Mouse (Mus musculus) heart, adult 10 weeks (tissue): ENCODE data around the gene Gm614. TPM values are rescaled to one million over a fixed set of nuclear protein-coding genes. Genes with fewer than 3 reads are reported as not detected.

Experiments used
- polyA plus RNA-seq: library from polyadenylated mRNA; stranded (reverse); fragments of 350-450 nt; fragmentation: Illumina TruSeq; extraction: RNeasy Lipid Tissue Mini Kit (QIAGEN cat#74804); gene quantifications from one replicate; pipeline ENCODE4 v1.2.3, GENCODE M21; 2014; ENCODE audit warnings: low read depth, low replicate concordance

Gm614 gene
- not detected for polyA plus RNA-seq

GRCm38 (mm10) chrX:101263892-101264291, at the start of gene Gm614:
Gm614 (minus strand) TSS chrX:101263992.

GRCm38 (mm10) chrX:101299055-101299454, 35.3 kb upstream of the Gm614 start, which contains the start of gene Nlgn3:
Nlgn3 (plus strand) TSS chrX:101299168.

GRCm38 (mm10) chrX:101273875-101274738, 10.3 kb upstream of the Gm614 start, which contains the start of gene Med12:
Med12 (plus strand) TSS chrX:101274030.

GRCm38 (mm10) chrX:101268755-101269124, 4.9 kb upstream of the Gm614 start, which contains the start of gene Gm20489:
Gm20489 (minus strand) TSS chrX:101269023.

DNA sequence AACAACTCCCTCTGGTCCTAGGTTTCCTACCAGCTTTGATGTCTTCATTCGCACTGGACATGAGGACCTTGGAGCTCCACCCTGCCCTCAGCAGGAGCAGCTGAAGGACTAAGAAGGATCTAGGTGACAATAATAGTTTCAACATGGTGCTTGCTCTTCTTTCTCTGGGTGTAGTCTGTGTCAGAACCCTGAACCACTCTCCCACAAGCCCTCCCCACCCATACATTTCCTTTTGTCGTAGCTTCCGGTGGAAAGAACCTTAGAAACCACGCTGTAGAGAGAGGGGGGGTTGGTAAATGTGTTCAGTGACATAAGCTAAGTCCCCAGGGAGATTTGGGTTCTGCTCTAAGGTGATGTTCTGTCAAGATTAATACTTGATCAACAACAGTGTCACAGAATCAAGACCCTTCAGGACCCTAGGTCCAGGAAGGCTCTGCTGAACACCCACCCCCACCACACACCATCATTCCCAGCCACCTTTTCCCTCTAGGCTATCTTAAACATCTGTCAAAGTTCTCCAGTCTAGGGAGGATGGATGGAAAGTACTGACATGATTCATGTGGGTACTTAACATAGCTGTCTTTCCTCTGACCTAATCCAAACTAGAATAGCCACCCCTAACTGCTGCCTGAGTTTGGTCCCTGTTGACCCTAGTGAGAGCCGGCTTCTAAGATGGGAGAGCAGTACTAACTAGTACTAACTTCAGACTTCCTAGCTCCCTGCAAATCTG, 4.4 kb upstream of the Gm614 start, which contains the start of gene Il2rg:
Gene Il2rg, minus strand, starts transcription at position 231 of the 730 bp plus-strand sequence.

GRCm38 (mm10) chrX:101253952-101254729, 9.7 kb downstream of the Gm614 start, which contains the start of gene Foxo4:
Foxo4 (plus strand) TSS chrX:101254528.

GRCm38 (mm10) chrX:101221834-101222795, 41.7 kb downstream of the Gm614 start, which contains the start of gene Snx12:
Snx12 (minus strand) TSS chrX:101222563.

Other genes starting within 250 kb of the Gm614 start
- not detected for gene Tex11, start 204.3 kb downstream of the Gm614 start, polyA plus RNA-seq
- gene Slc7a3, start 178.0 kb downstream of the Gm614 start, polyA plus RNA-seq, result not detected
- gene Snx12, start 41.4 kb downstream of the Gm614 start, polyA plus RNA-seq, result 22.7 TPM
- gene Foxo4, start 9.5 kb downstream of the Gm614 start, polyA plus RNA-seq, result 54.5 TPM
- 13.6 TPM for gene Il2rg, start 4.3 kb upstream of the Gm614 start, polyA plus RNA-seq
- gene Gm20489, start 5.0 kb upstream of the Gm614 start, polyA plus RNA-seq, result not detected
- 33.3 TPM for gene Med12, start 10.0 kb upstream of the Gm614 start, polyA plus RNA-seq
- gene Nlgn3, start 35.2 kb upstream of the Gm614 start, polyA plus RNA-seq, result 0.39 TPM
- gene Gjb1, start 112.4 kb upstream of the Gm614 start, polyA plus RNA-seq, result 0.31 TPM
- gene Zmym3, start 156.9 kb upstream of the Gm614 start, polyA plus RNA-seq, result 23.4 TPM
- 86.4 TPM for gene Nono, start 165.3 kb upstream of the Gm614 start, polyA plus RNA-seq
- gene Itgb1bp2, start 185.1 kb upstream of the Gm614 start, polyA plus RNA-seq, result 289 TPM